Mouse (Mus musculus) kidney, adult 2 months (tissue): ENCODE data around the gene Dlx6. TPM values are rescaled to one million over a fixed set of nuclear protein-coding genes. Genes with fewer than 3 reads are reported as not detected.

ENCODE experiments used
- DNase-seq: peaks from one replicate; pipeline ENCODE4 v3.0.0; 2021
- H3K27ac ChIP-seq: fragments of 200-500 bp; 2 replicates; pipeline ENCODE4 v1.5.1; 2012; ENCODE audit warnings: low read depth, low read length, control low read depth, inconsistent platforms; ENCODE audit not compliant: insufficient read depth
- H3K27me3 ChIP-seq: fragments of 200-500 bp; replicated peaks from 2 replicates; pipeline ENCODE4 v1.6.1; 2012; ENCODE audit warnings: mild to moderate bottlenecking, moderate library complexity, low read length, inconsistent platforms; ENCODE audit not compliant: control insufficient read depth, insufficient read depth
- H3K36me3 ChIP-seq: fragments of 200-500 bp; 2 replicates; pipeline ENCODE4 v1.6.1; 2012; ENCODE audit warnings: mild to moderate bottlenecking, moderate library complexity, low read length, inconsistent platforms; ENCODE audit not compliant: control insufficient read depth, insufficient read depth
- H3K4me1 ChIP-seq: fragments of 200-500 bp; 2 replicates; pipeline ENCODE4 v1.6.1; 2011; ENCODE audit warnings: low read length; ENCODE audit not compliant: control insufficient read depth, insufficient read depth
- H3K4me3 ChIP-seq: fragments of 200-500 bp; 2 replicates; pipeline ENCODE4 v1.5.1; 2011; ENCODE audit warnings: mild to moderate bottlenecking, low read depth, low read length, control low read depth; ENCODE audit not compliant: insufficient read depth
- CTCF ChIP-seq: fragments of 200-500 bp; conservative IDR thresholded peaks from 2 replicates; pipeline ENCODE4 v1.5.1; 2011; ENCODE audit warnings: low read depth, mild to moderate bottlenecking, control low read depth, low read length, moderate library complexity, mixed read lengths; ENCODE audit not compliant: insufficient read depth, insufficient read length
- POLR2A ChIP-seq: fragments of 200-500 bp; IDR thresholded peaks from one replicate; pipeline ENCODE4 v1.6.1; 2011; ENCODE audit warnings: low read depth, low read length, control low read depth
- WGBS: fragments of 180-500 bp; shearing (Covaris S2); methylation state at CpG from one replicate; pipeline ENCODE4 v1.1.7; 2018; 5-methylcytosine and 5-hydroxymethylcytosine counted together
- polyA plus RNA-seq: library from polyadenylated mRNA; depleted of rRNA; stranded (reverse); fragments of >200 nt; gene quantifications from 2 replicates; pipeline ENCODE4 v1.2.3, GENCODE M21; 2012

The Dlx6 gene
- polyA plus RNA-seq, 1 experiment, result not detected

- TF ChIP-seq POLR2A, result no peak
- no peak for TF ChIP-seq CTCF
- DNase-seq, result no peak
- Histone ChIP-seq H3K4me3 (peak within 1 kb of the TSS; percentile 13; the same call in 1 of the 2 replicates), H3K27me3 (peaks cover 13% of the 10 kb centered on the region; the same call in 1 of the 2 replicates), H3K27ac (no peak within 1 kb of the TSS), H3K36me3 (no peaks in the 10 kb centered on the region), H3K4me1 (no peaks in the 10 kb centered on the region)
- WGBS, result 2% methylated on average over 39 of the region's 42 CpGs
These were observed 18.6 kb downstream of the Dlx6 start, which contains the start of gene Dlx5 for GRCm38 (mm10) chr6:6881638-6882190. Gene Dlx5, minus strand, starts transcription at chr6:6882085.

GRCm38 (mm10) chr6:6882266-6882797, 19.2 kb downstream of the Dlx6 start:
- H3K27ac ChIP-seq, result no peak overlapping the region
- TF ChIP-seq CTCF (no peak), POLR2A (no peak)
- no peaks in the 10 kb centered on the region for H3K36me3 ChIP-seq
- no peak for DNase-seq
- H3K4me1 ChIP-seq, result no peaks in the 10 kb centered on the region
- H3K27me3 ChIP-seq, result peaks cover 13% of the 10 kb centered on the region; the same call in 1 of the 2 replicates
- 12% methylated on average over 10 of the region's 11 CpGs for WGBS
- no peak overlapping the region for H3K4me3 ChIP-seq

GRCm38 (mm10) chr6:6884897-6885296, 21.8 kb downstream of the Dlx6 start:
- DNase-seq, result no peak
- no peak for TF ChIP-seq POLR2A
- peak; percentile 76 for TF ChIP-seq CTCF

GRCm38 (mm10) chr6:6886225-6886624, 23.1 kb downstream of the Dlx6 start:
- Histone ChIP-seq H3K4me3 (no peak overlapping the region), H3K36me3 (no peaks in the 10 kb centered on the region), H3K27ac (no peak overlapping the region), H3K4me1 (no peaks in the 10 kb centered on the region), H3K27me3 (peaks cover 3% of the 10 kb centered on the region; the same call in 1 of the 2 replicates)
- TF ChIP-seq POLR2A (no peak), CTCF (no peak)
- no peak for DNase-seq
- WGBS, result 86% methylated on average over 3 of the region's 3 CpGs

More at GRCm38 (mm10) chr6:6884897-6885296, 21.8 kb downstream of the Dlx6 start:
- H3K4me1 ChIP-seq, result no peaks in the 10 kb centered on the region
- H3K36me3 ChIP-seq, result no peaks in the 10 kb centered on the region
- no peak overlapping the region for H3K4me3 ChIP-seq
- peaks cover 5% of the 10 kb centered on the region; the same call in 1 of the 2 replicates for H3K27me3 ChIP-seq
- no peak overlapping the region for H3K27ac ChIP-seq
- 13% methylated on average over 12 of the region's 12 CpGs for WGBS

- no peaks in the 10 kb centered on the region for H3K36me3 ChIP-seq
- TF ChIP-seq CTCF (no peak), POLR2A (no peak)
- DNase-seq, result no peak
- H3K4me1 ChIP-seq, result no peaks in the 10 kb centered on the region
- H3K27ac ChIP-seq, result no peak overlapping the region
- no peak overlapping the region for H3K4me3 ChIP-seq
- WGBS, result 61% methylated on average over 6 of the region's 6 CpGs
- no peaks in the 10 kb centered on the region; the same call in 1 of the 2 replicates for H3K27me3 ChIP-seq
These were observed 26.9 kb downstream of the Dlx6 start for GRCm38 (mm10) chr6:6890047-6890446.

GRCm38 (mm10) chr6:6909586-6909985, 46.5 kb downstream of the Dlx6 start:
- peak; percentile 63 for DNase-seq
- 38% methylated on average over 8 of the region's 8 CpGs for WGBS
- Histone ChIP-seq H3K27me3 (no peaks in the 10 kb centered on the region), H3K27ac (no peak overlapping the region), H3K4me3 (no peak overlapping the region), H3K4me1 (no peaks in the 10 kb centered on the region), H3K36me3 (no peaks in the 10 kb centered on the region)
- no peak for TF ChIP-seq CTCF
- TF ChIP-seq POLR2A, result no peak

- 66% methylated on average over 1 of the region's 1 CpGs for WGBS
- DNase-seq, result no peak
- H3K4me3 ChIP-seq, result no peak overlapping the region
- no peaks in the 10 kb centered on the region for H3K36me3 ChIP-seq
- TF ChIP-seq CTCF (no peak), POLR2A (no peak)
- H3K27me3 ChIP-seq, result no peaks in the 10 kb centered on the region
- no peak overlapping the region for H3K27ac ChIP-seq
- no peaks in the 10 kb centered on the region for H3K4me1 ChIP-seq
These were observed 51.2 kb downstream of the Dlx6 start for GRCm38 (mm10) chr6:6914304-6914703.
